Mouse (Mus musculus): ENCODE results near the gene E2f8. TPM values are rescaled to one million over a fixed set of nuclear protein-coding genes. Genes with fewer than 3 reads are reported as not detected.

Gene E2f8
- total and polyA plus RNA-seq, 3 experiments, result 8.9 to 49.4 (median 39.3) TPM

DNA sequence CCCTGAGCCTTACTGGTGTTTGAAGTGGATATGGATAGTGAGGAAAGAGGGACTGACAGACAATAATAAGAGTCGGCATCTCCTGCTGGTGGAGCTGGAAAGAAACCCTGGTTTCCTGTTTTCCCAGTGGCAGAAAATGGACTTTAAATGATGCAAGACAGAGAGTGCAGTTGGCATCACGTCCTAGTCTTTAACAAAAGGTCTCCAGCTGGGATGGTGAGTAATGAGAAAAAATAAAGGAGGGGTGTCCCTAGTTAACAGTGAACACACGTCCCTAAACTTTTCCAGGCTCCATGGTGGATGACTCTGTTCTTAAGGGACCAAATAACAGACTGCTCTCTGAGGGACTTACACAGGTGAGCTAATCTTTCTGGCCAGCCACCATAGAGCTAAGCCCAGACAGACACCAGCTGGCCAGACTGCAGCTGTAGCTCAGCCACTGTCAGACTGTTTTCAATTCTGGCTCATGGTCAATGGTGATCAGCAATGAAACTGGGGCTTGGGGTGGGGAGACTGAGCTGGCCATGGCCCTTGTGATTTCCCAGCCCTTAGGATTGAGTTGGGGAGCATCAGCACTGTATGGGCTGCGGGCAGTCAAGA is 46.9 kb downstream of the E2f8 start:
- no peak overlapping the region for H3K27ac ChIP-seq (ENCODE audit: control insufficient read depth, low read depth, low read length)
- no peaks in the 10 kb centered on the region for H3K27me3 ChIP-seq (ENCODE audit: control insufficient read depth in 1 of 2, insufficient read depth in 2 of 2, low read length in 2 of 2)
- no peak overlapping the region for H3K9ac ChIP-seq (ENCODE audit: control insufficient read depth, low read depth, low read length, poor library complexity, severe bottlenecking)
- TF ChIP-seq TBP (IDR thresholded peaks at IDR 0.05; ENCODE audit: low read depth, low read length) (no peak), USF1 (IDR thresholded peaks at IDR 0.05; ENCODE audit: low read depth, low read length) (no peak), ELF1 (IDR thresholded peaks at IDR 0.05; ENCODE audit: low read depth, low read length) (no peak), POLR2AphosphoS2 (IDR thresholded peaks at IDR 0.05; ENCODE audit: low read length) (no peak), MAX (IDR thresholded peaks at IDR 0.05; ENCODE audit: low read length) (no peak), MAZ (IDR thresholded peaks at IDR 0.05; ENCODE audit: low read depth, low read length) (no peak), HCFC1 (IDR thresholded peaks at IDR 0.05; ENCODE audit: low read depth, low read length) (no peak), USF2 (IDR thresholded peaks at IDR 0.05; ENCODE audit: borderline replicate concordance in 1 of 2, insufficient read depth in 1 of 2, low read depth in 1 of 2, low read length in 2 of 2) (no peak), SMC3 (IDR thresholded peaks at IDR 0.05; ENCODE audit: low read depth, low read length) (no peak), KAT2A (conservative IDR thresholded peaks at IDR 0.05; ENCODE audit: low read depth, low read length) (no peak), POLR2AphosphoS5 (IDR thresholded peaks at IDR 0.05; ENCODE audit: borderline replicate concordance, low read depth, low read length) (no peak), TAL1 (IDR thresholded peaks at IDR 0.05; ENCODE audit: low read length) (no peak), GATA1 (IDR thresholded peaks at IDR 0.05; ENCODE audit: low read depth, low read length) (no peak), ETS1 (IDR thresholded peaks at IDR 0.05; ENCODE audit: low read depth, low read length) (no peak), NELFE (IDR thresholded peaks at IDR 0.05; ENCODE audit: low read depth, low read length) (no peak), ZC3H11A (IDR thresholded peaks at IDR 0.05; ENCODE audit: low read depth, low read length) (no peak)
- no peak overlapping the region for H3K4me3 ChIP-seq (ENCODE audit: control insufficient read depth in 1 of 2, insufficient read depth in 1 of 2, low read depth in 2 of 2, low read length in 2 of 2)
- no peaks in the 10 kb centered on the region for H3K9me3 ChIP-seq (replicated peaks; ENCODE audit: insufficient read depth, low read length)
- peaks cover 0 to 10% of the 10 kb centered on the region in 2 experiments; a peak in 2 of 4 replicates for H3K36me3 ChIP-seq (ENCODE audit: control insufficient read depth in 1 of 2, insufficient read depth in 2 of 2, low read length in 2 of 2)
- peaks cover under 1 to 6% of the 10 kb centered on the region in 2 experiments; a peak in 3 of 4 replicates for H3K4me1 ChIP-seq (ENCODE audit: control insufficient read depth in 1 of 2, insufficient read depth in 2 of 2, low read length in 2 of 2)
- no peaks in the 10 kb centered on the region for H3K79me2 ChIP-seq (ENCODE audit: control insufficient read depth, insufficient read depth, low read length, poor library complexity)
- DNase-seq (ENCODE audit: low read depth, low spot score), result no peak

- H3K79me2 ChIP-seq (ENCODE audit: control insufficient read depth, insufficient read depth, low read length, poor library complexity), result no peaks in the 10 kb centered on the region
- no peak for TF ChIP-seq RAD21 (IDR thresholded peaks at IDR 0.05; ENCODE audit: low read depth, low read length)
- TF ChIP-seq E2F4 (IDR thresholded peaks at IDR 0.05; ENCODE audit: borderline replicate concordance, low read depth, low read length), result no peak
- TF ChIP-seq EP300 (IDR thresholded peaks at IDR 0.05; ENCODE audit: low read depth in 1 of 2, low read length in 2 of 2), result peak in 1 of 2 experiments; percentile 24; a peak in 1 of 4 replicates
- H3K4me1 ChIP-seq (ENCODE audit: control insufficient read depth in 1 of 2, insufficient read depth in 2 of 2, low read length in 2 of 2), result peaks cover 5 to 13% of the 10 kb centered on the region in 2 experiments
- H3K36me3 ChIP-seq (ENCODE audit: control insufficient read depth in 1 of 2, insufficient read depth in 2 of 2, low read length in 2 of 2), result peaks cover 0 to 20% of the 10 kb centered on the region in 2 experiments; a peak in 2 of 4 replicates
- DNase-seq (ENCODE audit: low read depth, low spot score), result no peak
- no peak overlapping the region for H3K27ac ChIP-seq (ENCODE audit: control insufficient read depth, low read depth, low read length)
- H3K27me3 ChIP-seq (ENCODE audit: control insufficient read depth in 1 of 2, insufficient read depth in 2 of 2, low read length in 2 of 2), result no peaks in the 10 kb centered on the region
- H3K9ac ChIP-seq (ENCODE audit: control insufficient read depth, low read depth, low read length, poor library complexity, severe bottlenecking), result no peak overlapping the region
- H3K9me3 ChIP-seq (replicated peaks; ENCODE audit: insufficient read depth, low read length), result no peaks in the 10 kb centered on the region
- no peak overlapping the region for H3K4me3 ChIP-seq (ENCODE audit: control insufficient read depth in 1 of 2, insufficient read depth in 1 of 2, low read depth in 2 of 2, low read length in 2 of 2)
Observed at GRCm38 (mm10) chr7:48832735-48833134, 48.7 kb downstream of the E2f8 start.

All from MEL (cell line).